Mouse (Mus musculus) lung, adult 2 months (tissue): ENCODE results near the gene Tmem102.

ENCODE experiments used
- CTCF ChIP-seq: fragments of 200-500 bp; IDR thresholded peaks from 2 replicates; pipeline ENCODE4 v1.5.1; 2011; ENCODE audit warnings: mild to moderate bottlenecking, low read length, control low read depth; ENCODE audit not compliant: insufficient read depth
- POLR2A ChIP-seq: fragments of 200-500 bp; IDR thresholded peaks from 2 replicates; pipeline ENCODE4 v1.6.1; 2011; ENCODE audit warnings: low read depth, mild to moderate bottlenecking, control low read depth, low read length, borderline replicate concordance; ENCODE audit errors: extremely low read depth

GRCm38 (mm10) chr11:69823456-69823855 lies 18.0 kb upstream of the Tmem102 start:
- no peak for TF ChIP-seq CTCF
- TF ChIP-seq POLR2A = no peak
